Mouse (Mus musculus) gastrocnemius, adult 18-20 months (tissue): ENCODE results near the gene Sec14l2. TPM values are rescaled to one million over a fixed set of nuclear protein-coding genes. Genes with fewer than 3 reads are reported as not detected.

Source experiments
- DNase-seq: peaks from one replicate; pipeline ENCODE4 v3.0.0; 2021; ENCODE audit warnings: low spot score
- microRNA-seq: library from miRNA; unstranded; fragments of <30 nt; microRNA quantifications from one replicate; pipeline ENCODE4 v1.2.0, GENCODE M21; 2021
- total RNA-seq, 2 experiments: library from RNA; stranded (reverse); gene quantifications; 2 replicates each; pipeline ENCODE4 v1.2.3; 2021

Sec14l2 gene
- total RNA-seq, 2 experiments from 2014 or later = 0.09 to 0.33 TPM

DNA sequence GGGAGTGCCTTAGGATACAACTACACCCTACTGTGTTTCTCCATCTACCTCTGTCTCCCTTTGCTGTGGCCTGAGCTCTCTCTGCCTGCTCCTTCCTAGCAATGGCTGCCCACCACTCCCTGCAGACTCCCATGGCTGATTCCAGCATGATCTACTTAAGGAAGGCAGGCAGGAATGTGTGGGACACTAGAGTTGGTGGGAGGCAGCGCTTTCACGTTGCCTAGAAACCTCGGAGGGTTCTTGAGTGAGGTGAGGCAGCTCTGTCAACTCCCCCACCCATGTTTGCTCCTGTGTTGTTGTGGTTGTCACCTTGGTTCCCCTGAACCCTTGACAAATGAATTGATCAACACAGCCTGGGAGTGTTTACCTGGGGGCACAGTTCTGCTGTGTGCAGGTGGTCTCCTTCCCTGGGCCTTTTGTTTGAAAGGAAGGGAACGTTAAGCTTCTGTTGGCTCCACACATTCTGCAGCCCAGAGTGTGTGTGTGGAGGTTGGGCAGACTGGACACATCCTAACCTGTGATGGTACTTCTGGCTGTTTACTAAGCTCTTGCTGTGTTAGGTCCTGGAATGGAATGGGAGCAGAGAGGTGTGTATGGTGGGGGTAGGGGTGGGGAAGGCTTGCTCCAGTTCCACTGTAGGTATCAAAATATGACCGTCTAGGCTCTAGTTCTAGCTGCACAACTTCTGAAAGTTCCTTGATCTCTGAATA is 62.2 kb downstream of the Sec14l2 start:
- DNase-seq = no peak

DNA sequence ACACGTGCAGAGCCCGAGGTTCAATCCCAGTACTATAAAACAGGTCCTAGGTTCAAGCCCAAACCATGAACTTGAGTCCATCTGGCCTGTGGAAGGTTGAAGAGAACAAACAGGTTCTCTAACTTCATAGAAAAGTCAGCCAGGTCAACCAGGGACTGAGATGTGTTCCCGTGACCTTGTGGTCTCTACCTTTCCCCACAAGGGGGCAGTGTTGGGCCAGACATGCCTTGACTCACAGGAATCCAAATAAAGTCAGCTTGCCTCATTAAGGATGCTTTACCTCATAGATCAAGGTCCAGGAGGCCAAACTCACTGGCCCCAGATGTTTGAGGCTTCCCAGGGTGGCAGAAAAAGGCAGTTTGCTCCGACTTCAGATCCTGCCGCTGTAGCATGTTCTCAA is 69.6 kb downstream of the Sec14l2 start:
- DNase-seq = peak; percentile 61

DNA sequence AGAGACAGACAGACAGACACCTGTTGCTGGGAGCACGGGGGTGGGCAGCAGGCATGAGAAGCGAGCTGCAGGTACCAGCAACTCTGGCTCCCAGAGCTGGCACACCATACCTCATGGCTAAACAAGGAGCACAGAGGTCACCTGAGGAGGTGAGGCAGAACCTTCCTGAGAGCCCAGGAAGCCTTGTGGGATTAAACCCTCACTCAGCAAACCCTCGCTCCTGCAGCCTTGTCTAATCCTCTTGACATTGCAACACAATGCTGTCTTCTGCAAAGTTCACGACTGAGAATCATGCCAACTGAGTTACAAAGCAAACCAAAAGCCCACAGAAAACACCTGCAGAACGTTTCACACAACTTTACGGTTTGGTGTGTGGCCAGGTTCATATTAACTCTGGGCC is 74.8 kb downstream of the Sec14l2 start:
- DNase-seq = no peak

DNA sequence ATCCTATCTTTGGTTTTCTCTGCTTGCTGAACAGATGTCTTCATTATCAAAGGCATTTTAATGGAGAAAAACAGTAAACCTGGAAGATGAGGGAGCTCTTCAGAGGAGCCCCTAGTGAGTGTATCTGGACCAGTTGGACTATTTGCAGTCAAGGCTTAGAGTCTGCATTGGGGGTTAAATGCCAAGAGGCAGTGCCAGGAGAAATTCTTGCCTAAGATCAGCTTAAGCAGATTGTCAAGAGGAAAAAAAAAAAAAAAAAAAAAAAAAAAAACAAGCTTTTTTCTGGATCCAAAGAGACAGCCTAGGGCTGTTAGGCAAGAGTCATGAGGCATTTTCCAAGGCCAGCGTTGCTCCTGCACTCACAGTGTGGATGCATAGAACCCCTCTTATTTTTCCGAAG is 75.4 kb downstream of the Sec14l2 start:
- DNase-seq = no peak

Small RNA genes lying within 50 kb of the gene (microRNA-seq; reads per million reads assigned to microRNA genes)
- 2.4 reads per million for gene Mir3060

Other genes starting within 250 kb of the Sec14l2 start
- gene 4921536K21Rik, start 228.3 kb downstream of the Sec14l2 start, total RNA-seq = under 1 TPM; 0.17 to 0.27 TPM
- gene Dusp18, start 228.2 kb downstream of the Sec14l2 start, total RNA-seq = 10 to 100 TPM in 1 of 2 experiments, 1 to 10 TPM in 1; 9.1 to 20.5 TPM
- gene Slc35e4, start 208.8 kb downstream of the Sec14l2 start, total RNA-seq = 10 to 100 TPM; 16.5 to 30.9 TPM
- 10 to 100 TPM; 15.8 to 17.0 TPM for gene Tcn2, start 191.3 kb downstream of the Sec14l2 start, total RNA-seq
- gene Pes1, start 159.4 kb downstream of the Sec14l2 start, total RNA-seq = 10 to 100 TPM; 31.0 to 31.8 TPM
- gene 4930556J24Rik, start 146.6 kb downstream of the Sec14l2 start, total RNA-seq = not detected
- under 1 TPM in 1 of 2 experiments, not detected in 1; 0.12 TPM for gene Gal3st1, start 139.8 kb downstream of the Sec14l2 start, total RNA-seq
- gene Sec14l4, start 92.0 kb downstream of the Sec14l2 start, total RNA-seq = not detected
- gene Sec14l3, start 58.6 kb downstream of the Sec14l2 start, total RNA-seq = not detected
- gene Mtfp1, start 28.0 kb downstream of the Sec14l2 start, total RNA-seq = 10 to 100 TPM; 39.2 to 51.4 TPM
- 1 to 10 TPM; 3.3 to 4.5 TPM for gene Rnf215, start 11.8 kb upstream of the Sec14l2 start, total RNA-seq
- gene Ccdc157, start 36.9 kb upstream of the Sec14l2 start, total RNA-seq = 1 to 10 TPM; 1.8 to 1.9 TPM
- gene Sf3a1, start 36.9 kb upstream of the Sec14l2 start, total RNA-seq = 10 to 100 TPM; 15.0 to 18.6 TPM
- gene Tbc1d10a, start 63.4 kb upstream of the Sec14l2 start, total RNA-seq = 1 to 10 TPM; 3.5 to 3.8 TPM
- gene Castor1, start 94.8 kb upstream of the Sec14l2 start, total RNA-seq = 1 to 10 TPM; 1.8 to 2.9 TPM
- gene Osm, start 113.0 kb upstream of the Sec14l2 start, total RNA-seq = not detected
- gene Lif, start 134.1 kb upstream of the Sec14l2 start, total RNA-seq = under 1 TPM; 0.11 to 0.21 TPM